Mouse (Mus musculus): ENCODE measurements around the gene Apol9a. TPM values are rescaled to one million over a fixed set of nuclear protein-coding genes. Genes with fewer than 3 reads are reported as not detected.
A peak's percentile ranks its signal among the peaks of the same experiment; 100 is the strongest.
"Not testable (repeated sequence)": the region's sequence is repeated elsewhere in the genome, so short reads cannot be mapped to it uniquely, and the experiment has no call there.

The Apol9a gene
- not detected for total RNA-seq (2021)
- long read RNA-seq: 0 reads

DNA sequence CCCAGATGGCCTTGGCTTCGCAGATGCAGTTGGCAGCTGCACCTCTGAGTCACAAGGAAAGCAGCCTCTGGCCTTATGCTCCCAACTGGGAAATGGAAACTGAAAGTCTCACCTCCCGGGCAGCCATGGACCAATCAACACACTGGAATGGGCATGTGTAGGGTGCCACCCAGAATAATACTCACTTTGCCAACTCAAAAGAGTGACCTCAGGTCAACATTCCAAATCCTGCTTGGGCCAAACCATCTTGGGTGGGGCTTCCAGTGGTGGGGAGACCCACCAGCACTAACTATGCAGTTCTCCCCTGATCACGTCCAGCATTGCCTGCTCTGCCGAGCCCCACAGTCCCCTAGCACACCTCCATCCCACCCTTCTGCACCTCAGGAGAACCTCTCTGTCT, at the start of gene Apol9a:
Gene Apol9a, minus strand, starts transcription at position 101 of the 400 bp plus-strand sequence.
- DNase-seq (ENCODE audit: low spot score in 2 of 2): not testable (repeated sequence)

GRCm38 (mm10) chr15:77449927-77450326, 39.0 kb upstream of the Apol9a start:
- not testable (repeated sequence) for DNase-seq (ENCODE audit: low spot score in 2 of 2)

DNA sequence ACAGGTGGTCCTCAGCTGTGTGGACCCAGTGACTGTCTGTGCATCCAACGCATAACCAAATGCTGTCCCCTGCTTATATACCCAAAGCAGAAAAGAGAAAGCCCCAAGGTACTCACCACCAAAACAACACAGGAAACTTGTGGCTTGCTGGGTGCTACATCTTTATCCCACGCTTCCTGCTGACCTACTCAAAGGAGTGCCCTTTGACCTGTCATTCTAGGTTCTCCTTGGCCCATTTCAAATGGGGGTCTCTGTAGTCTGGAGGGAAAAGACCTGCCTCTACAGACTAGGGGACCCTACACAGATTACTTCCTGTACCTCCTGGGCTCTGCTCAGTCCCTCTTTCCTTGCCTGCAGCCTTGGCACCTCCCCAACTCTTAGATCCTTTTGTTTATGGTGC, 36.5 kb upstream of the Apol9a start, which contains the start of gene Apol7b:
Gene Apol7b, minus strand, starts transcription at position 101 of the 400 bp plus-strand sequence.
- DNase-seq (ENCODE audit: low spot score in 2 of 2): not testable (repeated sequence)

GRCm38 (mm10) chr15:77445668-77446067, 34.7 kb upstream of the Apol9a start:
- not testable (repeated sequence) for DNase-seq (ENCODE audit: low spot score in 2 of 2)

DNA sequence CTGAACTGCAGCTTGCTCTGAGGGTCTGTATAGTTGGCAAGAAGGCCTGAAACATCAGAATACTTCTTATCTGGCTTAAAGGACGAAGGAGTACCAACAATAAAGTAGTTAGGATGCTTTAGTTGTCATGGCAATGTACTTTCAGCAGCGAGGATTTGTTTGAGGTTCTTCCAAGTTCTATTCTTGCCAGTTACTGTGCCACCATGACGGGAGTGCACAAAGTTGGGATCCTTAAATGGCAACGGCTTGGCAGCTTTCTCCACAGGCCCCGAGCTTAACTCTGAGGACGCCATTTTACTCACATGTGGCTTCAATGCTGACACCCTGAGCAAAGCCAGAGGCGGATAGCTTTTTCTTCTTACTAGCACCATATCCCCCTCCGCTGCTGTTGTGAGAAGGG, 33.8 kb upstream of the Apol9a start:
- DNase-seq (ENCODE audit: low spot score in 2 of 2): peak; percentile 13 to 52

DNA sequence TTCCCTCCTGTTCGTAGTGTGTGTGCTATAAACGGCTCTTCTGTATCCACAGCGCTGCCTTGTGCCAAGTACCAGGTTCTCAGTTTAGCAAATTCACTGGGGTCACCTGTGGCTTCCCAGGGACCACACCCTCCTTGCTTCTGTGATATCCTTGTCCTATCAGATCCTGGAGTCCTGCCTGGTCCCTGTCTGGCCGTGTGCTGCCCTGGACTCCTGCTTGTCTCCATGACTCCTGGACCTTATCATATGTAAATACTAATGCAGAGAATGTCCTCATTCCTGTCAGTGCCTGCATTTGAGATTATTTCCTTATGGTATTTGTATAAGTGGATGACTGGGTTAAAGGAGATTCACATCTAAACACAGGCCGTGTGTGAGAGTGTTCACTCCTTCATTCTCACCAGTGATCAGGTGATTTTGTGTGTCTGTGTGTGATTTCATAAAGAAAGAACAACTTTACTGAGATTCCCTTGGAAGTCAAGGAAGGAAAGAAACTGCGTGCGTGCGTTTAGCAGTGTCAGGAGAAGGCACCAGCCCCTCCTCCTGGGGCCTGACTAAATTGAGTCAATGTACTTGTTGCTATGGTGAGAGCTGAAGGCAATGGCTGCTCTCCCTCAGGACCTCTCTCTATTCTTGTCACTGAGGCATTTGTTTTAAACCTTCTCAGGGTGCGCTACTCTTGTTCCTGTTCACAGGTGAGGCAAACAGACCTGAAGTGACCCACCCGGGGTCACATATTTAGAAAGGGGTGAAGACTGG, 17.9 kb upstream of the Apol9a start:
- not testable (repeated sequence) for DNase-seq (ENCODE audit: low spot score in 2 of 2)

- not testable (repeated sequence) for DNase-seq (ENCODE audit: low spot score in 2 of 2)
Measured at GRCm38 (mm10) chr15:77422925-77423324, 12.0 kb upstream of the Apol9a start.

GRCm38 (mm10) chr15:77419657-77420056, 8.7 kb upstream of the Apol9a start:
- DNase-seq (ENCODE audit: low spot score in 2 of 2): not testable (repeated sequence)

GRCm38 (mm10) chr15:77416655-77417333, 5.9 kb upstream of the Apol9a start:
- DNase-seq (ENCODE audit: low spot score in 2 of 2): not testable (repeated sequence)

- DNase-seq (ENCODE audit: low spot score in 2 of 2): not testable (repeated sequence)
Measured at GRCm38 (mm10) chr15:77415653-77416052, 4.7 kb upstream of the Apol9a start.

DNA sequence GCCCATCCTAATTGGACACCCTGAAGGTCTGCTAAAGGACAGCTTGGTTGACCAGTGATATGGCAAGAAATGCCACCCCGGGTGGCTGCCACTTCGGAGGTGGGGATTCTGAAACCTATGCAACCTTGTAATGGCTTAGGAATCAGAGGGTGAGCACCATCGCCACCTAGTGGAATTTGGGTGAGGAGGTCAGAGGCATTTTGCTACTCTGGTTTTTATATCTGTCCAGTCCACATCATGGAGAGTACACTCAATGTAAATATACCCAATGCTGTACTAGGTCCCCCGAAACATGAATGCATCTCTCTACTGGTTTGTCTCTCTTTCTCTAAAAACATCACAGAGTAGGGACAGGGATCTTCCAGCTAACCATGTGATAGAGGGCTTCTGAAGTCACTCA, 1.8 kb upstream of the Apol9a start:
- not testable (repeated sequence) for DNase-seq (ENCODE audit: low spot score in 2 of 2)

- not testable (repeated sequence) for DNase-seq (ENCODE audit: low spot score in 2 of 2)
Measured at GRCm38 (mm10) chr15:77406370-77406769, 4.6 kb downstream of the Apol9a start.

DNA sequence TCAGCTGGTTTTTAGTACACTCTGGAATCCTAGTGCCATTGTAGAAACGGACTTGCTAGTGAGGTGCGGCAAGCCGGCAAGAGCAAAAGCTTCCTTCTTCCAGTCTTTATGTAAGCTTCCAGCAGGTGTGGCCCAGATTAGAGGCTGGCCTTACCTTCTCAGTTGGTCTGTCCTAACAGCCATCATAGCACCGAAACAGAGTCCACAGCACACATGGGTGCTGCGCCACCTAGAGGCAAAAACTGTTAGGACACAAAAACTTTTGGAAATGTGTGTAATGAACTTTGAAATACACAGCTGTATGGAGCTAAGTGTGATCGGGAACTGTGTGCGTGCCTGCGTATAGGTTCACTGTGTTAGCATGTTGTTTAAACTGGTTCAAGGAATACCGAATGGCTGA, 11.9 kb downstream of the Apol9a start, which contains the start of gene Apol7a:
Gene Apol7a, minus strand, starts transcription at position 84 of the 400 bp plus-strand sequence.
- DNase-seq (ENCODE audit: low spot score in 2 of 2): peak in 1 of 2 experiments; percentile 17

DNA sequence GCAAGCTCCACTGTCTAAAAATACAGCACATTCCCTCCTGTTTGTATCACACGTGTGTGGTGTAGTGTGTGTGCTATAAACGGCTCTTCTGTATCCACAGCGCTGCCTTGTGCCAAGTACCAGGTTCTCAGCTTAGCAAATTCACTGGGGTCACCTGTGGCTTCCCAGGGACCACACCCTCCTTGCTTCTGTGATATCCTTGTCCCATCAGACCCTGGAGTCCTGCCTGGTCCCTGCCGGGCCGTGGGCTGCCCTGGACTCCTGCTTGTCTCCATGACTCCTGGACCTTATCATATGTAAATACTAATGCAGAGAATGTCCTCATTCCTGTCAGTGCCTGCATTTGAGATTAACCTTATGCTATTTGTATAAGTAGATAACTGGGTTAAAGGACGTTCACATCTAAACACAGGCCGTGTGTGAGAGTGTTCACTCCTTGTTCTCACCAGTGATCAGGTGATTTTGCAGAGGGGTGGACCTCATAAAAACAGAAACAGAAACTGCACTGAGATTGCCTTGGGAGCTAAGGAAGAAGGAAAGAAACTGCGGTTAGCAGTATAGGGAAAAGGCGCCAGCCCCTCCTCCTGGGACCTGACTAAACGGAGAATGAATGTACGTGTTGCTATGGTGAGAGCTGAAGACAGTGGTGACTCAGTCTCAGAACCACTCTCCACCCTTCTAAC, 13.3 kb downstream of the Apol9a start:
- not testable (repeated sequence) for DNase-seq (ENCODE audit: low spot score in 2 of 2)

- not testable (repeated sequence) for DNase-seq (ENCODE audit: low spot score in 2 of 2)
Measured at GRCm38 (mm10) chr15:77393832-77394231, 17.1 kb downstream of the Apol9a start.

- no peak for DNase-seq (ENCODE audit: low spot score in 2 of 2)
Measured at GRCm38 (mm10) chr15:77387462-77387861, 23.5 kb downstream of the Apol9a start.

- no peak for DNase-seq (ENCODE audit: low spot score in 2 of 2)
Measured at GRCm38 (mm10) chr15:77384340-77385030, 26.4 kb downstream of the Apol9a start.

DNA sequence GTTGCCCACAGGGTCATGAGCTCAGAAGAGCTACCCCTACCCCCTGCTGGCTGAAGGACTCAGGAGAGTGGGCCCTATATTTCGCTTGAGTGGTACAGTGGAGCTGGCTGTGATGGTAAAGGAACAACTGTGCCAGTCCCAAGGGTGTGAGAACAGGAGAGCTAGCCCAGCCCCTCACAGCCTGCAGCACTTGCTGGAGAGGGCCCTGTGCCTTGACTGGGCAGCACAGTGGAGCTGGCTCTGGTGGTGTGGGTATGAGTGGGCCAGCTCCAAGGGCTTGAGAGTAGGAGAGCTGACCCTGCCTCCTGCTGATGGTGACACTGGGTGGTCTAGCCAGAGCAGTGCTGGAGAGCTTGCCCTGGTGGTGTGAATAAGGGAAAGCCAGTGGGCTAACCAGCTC, 28.1 kb downstream of the Apol9a start:
- no peak for DNase-seq (ENCODE audit: low spot score in 2 of 2)

GRCm38 (mm10) chr15:77382271-77382850, 28.6 kb downstream of the Apol9a start:
- no peak for DNase-seq (ENCODE audit: low spot score in 2 of 2)

DNA sequence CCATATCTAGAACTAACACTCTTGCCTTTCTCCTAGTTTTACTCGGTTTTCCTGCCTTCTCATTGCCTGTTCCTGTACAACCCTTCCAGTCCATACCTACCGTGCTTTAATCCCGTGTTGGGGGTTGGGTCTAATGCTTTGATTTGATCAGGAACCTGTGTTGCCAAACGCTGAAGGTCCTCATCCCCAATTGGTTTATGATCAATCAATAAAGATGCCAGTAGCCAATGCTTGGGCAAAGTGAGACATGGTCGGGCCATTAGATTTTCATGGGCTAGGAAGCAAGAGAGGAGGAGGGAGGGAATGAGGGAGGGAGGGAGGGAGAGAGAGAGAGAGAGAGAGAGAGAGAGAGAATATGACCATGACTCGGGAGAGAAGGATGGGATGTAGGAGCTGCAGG, 29.5 kb downstream of the Apol9a start:
- no peak for DNase-seq (ENCODE audit: low spot score in 2 of 2)

GRCm38 (mm10) chr15:77379921-77380320, 31.0 kb downstream of the Apol9a start:
- no peak for DNase-seq (ENCODE audit: low spot score in 2 of 2)

All from layer of hippocampus, adult 18-20 months (tissue).